Mouse (Mus musculus) intestine, embryonic 14.5 days (tissue): ENCODE measurements around the gene Foxo1. TPM values are rescaled to one million over a fixed set of nuclear protein-coding genes. Genes with fewer than 3 reads are reported as not detected.

Experiments
- ATAC-seq: fragments of 200-750 bp; cut with Nextera tagmentation; replicated peaks from 2 replicates; pipeline ENCODE4 v1.8.0; 2017; ENCODE audit warnings: low read depth, moderate number of reproducible peaks, moderate TSS enrichment, moderate library complexity; ENCODE audit not compliant: low FRiP score, low TSS enrichment
- DNase-seq: peaks from one replicate; pipeline ENCODE4 v3.0.0-alpha.2; 2018; ENCODE audit warnings: low spot score
- H3K27ac ChIP-seq: fragments of 300-500 bp; sonication (generic); 2 replicates; pipeline ENCODE4 v1.5.1; 2014; ENCODE audit warnings: low read depth, mild to moderate bottlenecking, control low read depth
- H3K27me3 ChIP-seq: fragments of 300-500 bp; sonication (generic); replicated peaks from 2 replicates; pipeline ENCODE4 v1.6.1; 2014; ENCODE audit warnings: low read length, control low read depth; ENCODE audit not compliant: control insufficient read depth, insufficient read depth
- H3K36me3 ChIP-seq: fragments of 300-500 bp; sonication (generic); 2 replicates; pipeline ENCODE4 v1.6.1; 2014; ENCODE audit warnings: low read length, control low read depth; ENCODE audit not compliant: control insufficient read depth, insufficient read depth
- H3K4me1 ChIP-seq: fragments of 300-500 bp; sonication (generic); replicated peaks from 2 replicates; pipeline ENCODE4 v1.6.1; 2014; ENCODE audit warnings: low read length, control low read depth, mixed read lengths; ENCODE audit not compliant: control insufficient read depth, insufficient read depth
- H3K4me2 ChIP-seq: fragments of 300-500 bp; sonication (generic); 2 replicates; pipeline ENCODE4 v1.6.1; 2014; ENCODE audit warnings: low read length
- H3K4me3 ChIP-seq: fragments of 300-500 bp; sonication (generic); 2 replicates; pipeline ENCODE4 v1.5.1; 2014; ENCODE audit warnings: low read depth, low read length, control low read depth, mixed read lengths
- H3K9ac ChIP-seq: fragments of 300-500 bp; sonication (generic); 2 replicates; pipeline ENCODE4 v1.6.1; 2014; ENCODE audit warnings: mild to moderate bottlenecking, low read length
- H3K9me3 ChIP-seq: fragments of 300-500 bp; sonication (generic); 2 replicates; pipeline ENCODE4 v1.6.1; 2016; ENCODE audit warnings: low read length, control low read depth; ENCODE audit not compliant: control insufficient read depth
- WGBS: fragments of 180-500 bp; shearing (Covaris S2); extraction: QIAGEN DNeasy Blood & Tissue Kit; methylation state at CpG from one replicate; pipeline ENCODE4 v1.1.7; 2014; 5-methylcytosine and 5-hydroxymethylcytosine counted together
- polyA plus RNA-seq: library from polyadenylated mRNA; unstranded; fragments of >200 nt; fragmentation: Nextera tagmentation; extraction: Ambion mirVana; gene quantifications from 2 replicates; pipeline ENCODE4 v1.2.1, GENCODE M21; 2014

The Foxo1 gene
- polyA plus RNA-seq, 1 experiment from 2014 or later: 8.2 TPM

DNA sequence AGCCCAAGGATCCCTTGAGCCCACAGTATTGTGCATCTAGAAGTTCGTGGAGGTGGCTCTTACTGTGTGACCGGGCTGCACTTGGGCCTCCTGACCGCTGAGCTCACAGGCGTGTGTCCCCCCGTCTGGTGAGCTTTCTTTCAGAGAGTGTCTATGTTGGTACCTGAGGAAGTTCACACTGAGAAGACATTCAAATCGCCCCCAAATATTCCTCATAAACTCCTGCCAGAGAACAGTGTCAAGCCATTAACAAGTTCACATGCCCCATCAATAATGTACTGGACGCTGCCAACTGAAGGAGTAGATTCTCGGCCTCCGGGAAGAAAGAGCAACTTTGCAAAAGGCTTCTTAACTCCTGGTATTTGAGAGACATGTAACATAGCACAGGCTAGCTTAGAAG, 83.8 kb downstream of the Foxo1 start:
- WGBS: 86% methylated on average over 9 of the region's 9 CpGs
- ATAC-seq: no peak

DNA sequence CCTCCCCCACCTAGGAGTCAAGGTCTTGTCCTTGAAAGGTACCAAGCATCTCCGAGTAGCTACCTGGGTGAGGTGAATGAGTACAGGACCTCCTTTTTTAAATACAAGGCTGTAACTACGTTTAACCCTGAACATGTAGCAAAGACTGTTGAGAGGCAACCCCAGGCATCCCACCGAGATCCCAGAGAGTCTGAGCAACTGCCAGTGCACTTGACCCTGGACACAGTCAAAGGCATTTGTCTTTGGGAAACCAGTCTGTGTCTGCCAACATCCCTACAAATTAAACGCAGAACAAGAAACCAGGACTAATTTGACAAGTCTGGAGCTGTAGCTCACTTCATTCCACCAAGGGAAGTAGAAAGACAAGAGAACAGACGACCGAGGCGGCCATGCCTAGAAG, 86.1 kb downstream of the Foxo1 start:
- ATAC-seq: no peak
- no peak overlapping the region for H3K4me3 ChIP-seq
- no peaks in the 10 kb centered on the region for H3K36me3 ChIP-seq
- H3K9me3 ChIP-seq: no peaks in the 10 kb centered on the region
- DNase-seq: no peak
- no peak overlapping the region for H3K27ac ChIP-seq
- no peaks in the 10 kb centered on the region for H3K27me3 ChIP-seq
- peaks cover 14% of the 10 kb centered on the region for H3K4me1 ChIP-seq
- H3K4me2 ChIP-seq: no peak overlapping the region
- 66% methylated on average over 7 of the region's 7 CpGs for WGBS
- no peak overlapping the region for H3K9ac ChIP-seq

More for the DNA sequence above, 83.8 kb downstream of the Foxo1 start:
- H3K9me3 ChIP-seq: no peaks in the 10 kb centered on the region
- H3K36me3 ChIP-seq: no peaks in the 10 kb centered on the region
- peaks cover 24% of the 10 kb centered on the region for H3K4me1 ChIP-seq
- no peak overlapping the region for H3K27ac ChIP-seq
- DNase-seq: no peak
- H3K27me3 ChIP-seq: no peaks in the 10 kb centered on the region
- no peak overlapping the region for H3K9ac ChIP-seq
- no peak overlapping the region for H3K4me3 ChIP-seq
- no peak overlapping the region for H3K4me2 ChIP-seq

DNA sequence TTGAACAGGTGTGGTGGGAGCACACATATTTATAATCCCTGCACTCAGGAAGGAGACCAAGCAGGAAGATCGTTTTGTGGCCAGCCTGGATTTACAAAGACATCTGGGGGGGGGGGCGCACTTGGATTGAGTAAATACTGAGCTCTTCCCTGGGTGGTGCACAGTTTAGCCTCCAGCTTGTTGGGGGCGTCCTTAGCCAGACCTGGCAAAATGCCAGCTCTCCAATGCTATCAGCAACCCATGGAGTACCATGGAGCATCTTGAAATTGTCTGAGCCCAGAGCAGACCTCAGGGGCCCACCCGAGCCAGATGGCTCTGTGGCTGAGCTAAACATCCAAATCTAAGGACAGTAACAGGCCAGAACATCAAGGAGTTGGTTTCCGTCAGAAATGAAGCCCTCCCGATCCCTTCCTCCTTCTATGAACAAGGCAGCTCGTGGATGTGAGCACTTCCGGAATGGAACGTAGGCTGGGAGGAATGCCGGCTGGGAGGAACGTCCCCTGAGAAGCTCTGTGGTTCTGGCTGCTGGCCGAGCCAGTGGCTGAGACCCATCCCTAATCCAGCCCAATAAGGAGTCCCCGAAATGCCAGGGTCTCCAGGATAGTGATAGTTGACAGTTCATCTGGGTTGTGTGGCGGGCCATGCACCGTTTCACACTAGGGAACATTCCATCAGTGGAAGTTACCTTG, 89.3 kb downstream of the Foxo1 start:
- WGBS: 74% methylated on average over 15 of the region's 15 CpGs
- no peak for DNase-seq

DNA sequence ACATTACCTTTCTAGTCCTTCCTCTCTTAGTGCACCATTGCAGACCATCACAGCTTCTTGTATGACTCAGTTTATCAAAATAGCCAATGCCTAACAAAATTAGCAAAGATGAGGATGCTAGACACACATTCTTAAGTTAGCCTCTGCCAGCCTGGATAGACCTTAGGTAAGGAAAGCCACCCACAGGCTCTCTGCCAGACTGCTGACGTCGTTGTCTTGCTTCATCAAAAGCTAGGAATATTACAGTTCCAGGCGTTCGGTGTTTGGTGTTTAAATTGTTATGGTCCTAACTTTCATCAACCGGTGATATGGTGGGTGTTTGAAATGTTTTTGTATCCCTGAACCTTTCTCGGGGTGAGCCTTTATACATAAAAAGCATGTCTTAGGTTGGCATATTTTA, 96.4 kb downstream of the Foxo1 start:
- H3K27me3 ChIP-seq: no peaks in the 10 kb centered on the region
- DNase-seq (no peak), ATAC-seq (no peak)
- H3K9me3 ChIP-seq: no peaks in the 10 kb centered on the region
- H3K9ac ChIP-seq: no peak overlapping the region
- no peaks in the 10 kb centered on the region for H3K4me1 ChIP-seq
- 78% methylated on average over 6 of the region's 6 CpGs for WGBS
- H3K4me3 ChIP-seq: no peak overlapping the region
- no peak overlapping the region for H3K4me2 ChIP-seq
- no peak overlapping the region for H3K27ac ChIP-seq
- no peaks in the 10 kb centered on the region for H3K36me3 ChIP-seq

More for the DNA sequence above, 89.3 kb downstream of the Foxo1 start:
- ATAC-seq: no peak
- no peaks in the 10 kb centered on the region for H3K9me3 ChIP-seq
- H3K4me3 ChIP-seq: no peak overlapping the region
- no peak overlapping the region for H3K27ac ChIP-seq
- H3K36me3 ChIP-seq: no peaks in the 10 kb centered on the region
- H3K9ac ChIP-seq: no peak overlapping the region
- no peaks in the 10 kb centered on the region for H3K27me3 ChIP-seq
- no peak overlapping the region for H3K4me2 ChIP-seq
- H3K4me1 ChIP-seq: 0 out of 2 replicates have a peak, but pooled peaks cover 4% of the 10 kb centered on the region

DNA sequence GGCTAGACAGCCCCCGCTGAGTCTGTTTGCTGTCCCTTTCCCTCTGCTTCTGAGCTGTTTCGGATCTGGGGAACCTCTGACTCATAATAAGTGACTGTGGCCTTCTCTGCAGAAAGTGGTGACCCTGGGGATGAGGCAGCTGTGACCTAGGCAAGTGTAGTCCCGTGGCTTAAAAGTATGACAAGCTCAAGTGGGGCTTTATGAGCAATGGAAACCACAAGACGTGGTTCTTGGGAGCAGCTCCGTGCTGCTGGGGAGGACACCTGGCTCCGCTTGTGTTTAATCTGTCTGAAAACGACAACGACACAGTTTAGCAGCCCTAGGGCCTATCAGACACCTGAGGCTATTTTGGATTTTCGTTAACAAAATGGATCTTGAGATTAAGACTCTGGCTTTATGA, 101.1 kb downstream of the Foxo1 start:
- H3K9ac ChIP-seq: no peak overlapping the region
- WGBS: 84% methylated on average over 9 of the region's 9 CpGs
- H3K36me3 ChIP-seq: no peaks in the 10 kb centered on the region
- no peaks in the 10 kb centered on the region for H3K27me3 ChIP-seq
- H3K27ac ChIP-seq: no peak overlapping the region
- H3K9me3 ChIP-seq: no peaks in the 10 kb centered on the region
- H3K4me2 ChIP-seq: no peak overlapping the region
- DNase-seq: no peak
- no peak overlapping the region for H3K4me3 ChIP-seq
- ATAC-seq: no peak
- H3K4me1 ChIP-seq: no peaks in the 10 kb centered on the region

DNA sequence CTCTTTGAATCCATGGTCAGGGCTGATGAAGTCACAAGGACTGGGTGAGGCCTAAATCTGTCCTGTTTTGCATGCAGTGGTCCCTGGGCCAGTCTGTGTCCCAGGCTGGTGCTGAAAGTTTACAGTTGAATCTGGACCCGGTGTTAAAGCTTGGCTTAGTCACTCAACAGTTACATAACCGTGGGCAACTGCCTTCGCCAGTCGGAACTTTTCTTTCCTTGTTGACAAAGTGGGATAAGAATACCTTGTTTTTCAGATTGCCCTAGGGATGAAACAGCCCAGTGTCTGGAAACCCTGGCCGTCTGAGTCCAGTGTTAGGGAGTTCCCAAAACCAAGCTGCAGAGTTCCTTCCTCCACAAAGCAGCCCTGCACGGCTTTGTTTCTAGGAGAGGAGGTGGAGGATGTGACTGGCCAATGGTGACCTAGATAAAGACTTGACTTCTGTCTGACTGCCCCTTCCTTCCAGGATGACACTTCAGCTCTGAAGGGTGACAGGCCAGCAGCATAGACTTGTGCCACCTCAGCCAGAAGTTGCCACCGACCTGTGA, 101.8 kb downstream of the Foxo1 start:
- no peak for DNase-seq
- Histone ChIP-seq H3K4me1 (no peaks in the 10 kb centered on the region), H3K9ac (no peak overlapping the region), H3K27me3 (no peaks in the 10 kb centered on the region), H3K27ac (no peak overlapping the region), H3K4me3 (no peak overlapping the region), H3K4me2 (no peak overlapping the region), H3K9me3 (no peaks in the 10 kb centered on the region), H3K36me3 (no peaks in the 10 kb centered on the region)
- no peak for ATAC-seq
- WGBS: 74% methylated on average over 7 of the region's 7 CpGs

DNA sequence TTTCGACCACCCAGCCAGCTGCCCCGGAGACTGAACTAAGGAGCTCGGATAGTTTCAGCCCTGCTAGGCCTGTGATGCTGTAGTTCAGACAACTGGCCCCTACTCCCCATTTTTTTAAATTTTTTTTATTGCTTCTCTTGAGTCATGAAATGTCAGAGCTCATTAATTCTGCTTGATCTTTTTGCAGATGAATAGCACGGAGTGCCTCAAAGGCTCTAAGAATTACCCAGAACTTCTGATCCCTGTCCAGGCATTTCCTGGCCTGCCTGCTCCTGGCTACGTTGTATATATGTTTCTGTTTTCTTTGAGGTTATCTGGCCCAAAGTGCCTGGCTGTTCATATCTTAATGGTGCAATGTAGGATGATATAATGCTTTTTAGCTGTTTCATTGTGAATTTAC, 108.8 kb downstream of the Foxo1 start:
- no peak overlapping the region for H3K4me3 ChIP-seq
- H3K9me3 ChIP-seq: no peaks in the 10 kb centered on the region
- H3K4me2 ChIP-seq: no peak overlapping the region
- ATAC-seq: no peak
- no peaks in the 10 kb centered on the region for H3K4me1 ChIP-seq
- no peak overlapping the region for H3K27ac ChIP-seq
- WGBS: 69% methylated on average over 5 of the region's 5 CpGs
- no peak overlapping the region for H3K9ac ChIP-seq
- no peaks in the 10 kb centered on the region for H3K27me3 ChIP-seq
- no peaks in the 10 kb centered on the region for H3K36me3 ChIP-seq
- no peak for DNase-seq

DNA sequence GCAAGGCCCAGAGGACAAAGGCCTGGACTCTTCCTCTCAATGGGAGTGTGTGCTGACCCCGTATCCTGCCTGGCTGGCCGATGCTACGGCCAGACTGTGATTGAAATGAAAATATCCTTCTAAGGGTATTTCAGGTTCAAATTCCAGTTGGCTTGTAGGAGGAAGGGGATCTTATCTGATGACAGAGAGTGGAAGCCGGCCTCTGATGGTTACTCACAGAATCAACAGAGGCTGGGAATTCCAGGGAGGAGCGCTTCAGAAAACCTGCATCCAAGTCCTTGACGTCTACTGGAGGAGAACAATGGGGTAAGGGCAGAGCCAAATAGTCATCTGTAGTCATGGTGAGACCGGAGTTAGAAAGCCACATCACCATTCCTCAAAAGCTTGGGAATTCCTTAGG, 115.2 kb downstream of the Foxo1 start:
- no peaks in the 10 kb centered on the region for H3K4me1 ChIP-seq
- no peak overlapping the region for H3K4me2 ChIP-seq
- DNase-seq: no peak
- no peaks in the 10 kb centered on the region for H3K27me3 ChIP-seq
- H3K36me3 ChIP-seq: no peaks in the 10 kb centered on the region
- WGBS: 78% methylated on average over 7 of the region's 7 CpGs
- no peak overlapping the region for H3K4me3 ChIP-seq
- H3K27ac ChIP-seq: no peak overlapping the region
- no peak overlapping the region for H3K9ac ChIP-seq
- H3K9me3 ChIP-seq: no peaks in the 10 kb centered on the region
- ATAC-seq: no peak

DNA sequence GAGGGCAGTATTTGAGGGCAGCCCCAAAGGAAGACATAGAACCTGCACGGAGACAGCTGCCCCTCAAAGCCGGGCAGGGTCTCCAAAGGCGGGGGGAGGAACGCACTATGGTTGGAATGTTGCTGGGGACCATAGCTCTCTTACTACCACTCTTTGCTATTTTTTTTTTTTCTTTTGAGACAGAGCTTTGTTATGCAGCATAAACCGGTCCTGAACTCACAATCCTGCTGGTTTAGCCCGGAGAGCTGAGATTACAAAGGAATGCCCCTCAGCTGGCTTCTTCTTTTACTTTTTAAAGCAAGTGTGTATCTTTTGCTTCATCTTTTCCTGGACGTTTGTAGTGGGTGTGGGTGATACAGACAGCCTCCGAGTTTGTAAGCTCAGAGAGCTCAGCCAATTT, 118.2 kb downstream of the Foxo1 start:
- no peak for DNase-seq
- 48% methylated on average over 8 of the region's 8 CpGs for WGBS

More for the DNA sequence above, 118.2 kb downstream of the Foxo1 start:
- H3K4me1 ChIP-seq: no peaks in the 10 kb centered on the region
- no peak for ATAC-seq
- H3K9me3 ChIP-seq: no peaks in the 10 kb centered on the region
- no peaks in the 10 kb centered on the region for H3K27me3 ChIP-seq
- H3K4me3 ChIP-seq: no peak overlapping the region
- H3K9ac ChIP-seq: no peak overlapping the region
- no peak overlapping the region for H3K4me2 ChIP-seq
- H3K27ac ChIP-seq: no peak overlapping the region
- no peaks in the 10 kb centered on the region for H3K36me3 ChIP-seq
